Mouse (Mus musculus): Measurements from ENCODE around the gene Pdlim3. TPM values are rescaled to one million over a fixed set of nuclear protein-coding genes. Genes with fewer than 3 reads are reported as not detected.

The Pdlim3 gene
- polyA plus RNA-seq, 2 experiments: 73.8 to 81.6 TPM

- TF ChIP-seq POLR2A (IDR thresholded peaks at IDR 0.05; ENCODE audit: borderline replicate concordance, extremely low read depth, insufficient read depth, insufficient read length): no peak
- Histone ChIP-seq H3K4me3 (replicated peaks; ENCODE audit: low read length) (no peak overlapping the region), H3K4me1 (ENCODE audit: control insufficient read depth, insufficient read depth, low read length) (peaks cover 11% of the 10 kb centered on the region; the same call in 1 of the 2 replicates), H3K9ac (ENCODE audit: low read depth, low read length, severe bottlenecking) (no peak overlapping the region), H3K27ac (replicated peaks; ENCODE audit: low read depth, low read length) (no peak overlapping the region), H3K36me3 (ENCODE audit: control insufficient read depth, insufficient read depth, low read length) (no peaks in the 10 kb centered on the region), H3K27me3 (ENCODE audit: control insufficient read depth, insufficient read depth, low read length) (0 out of 2 replicates have a peak, but pooled peaks cover 14% of the 10 kb centered on the region), H3K9me3 (ENCODE audit: control insufficient read depth, low read length) (no peaks in the 10 kb centered on the region), H3K4me2 (replicated peaks; ENCODE audit: low read depth, low read length, severe bottlenecking) (no peak overlapping the region)
- WGBS: 40% methylated on average over 4 of the region's 4 CpGs
- ATAC-seq (ENCODE audit: low FRiP score, low read depth): no peak
- DNase-seq (ENCODE audit: low spot score): no peak
Observed at GRCm38 (mm10) chr8:45883793-45884192, 1.5 kb upstream of the Pdlim3 start.

- H3K9ac ChIP-seq (ENCODE audit: low read depth, low read length, severe bottlenecking): peak overlapping the region; percentile 53; the same call in 1 of the 2 replicates
Observed at GRCm38 (mm10) chr8:45884552-45884951, 709 bp upstream of the Pdlim3 start.

GRCm38 (mm10) chr8:45885775-45886174 is 514 bp downstream of the Pdlim3 start:
- WGBS: 42% methylated on average over 2 of the region's 2 CpGs
- Histone ChIP-seq H3K4me2 (replicated peaks; ENCODE audit: low read depth, low read length, severe bottlenecking) (peak overlapping the region; percentile 85), H3K9me3 (ENCODE audit: control insufficient read depth, low read length) (no peaks in the 10 kb centered on the region), H3K27me3 (ENCODE audit: control insufficient read depth, insufficient read depth, low read length) (0 out of 2 replicates have a peak, but pooled peaks cover 14% of the 10 kb centered on the region), H3K27ac (replicated peaks; ENCODE audit: low read depth, low read length) (peak overlapping the region; percentile 43; the same call in 1 of the 2 replicates), H3K9ac (ENCODE audit: low read depth, low read length, severe bottlenecking) (peak overlapping the region; percentile 53), H3K4me3 (replicated peaks; ENCODE audit: low read length) (peak overlapping the region; percentile 44), H3K36me3 (ENCODE audit: control insufficient read depth, insufficient read depth, low read length) (no peaks in the 10 kb centered on the region), H3K4me1 (ENCODE audit: control insufficient read depth, insufficient read depth, low read length) (peaks cover 12% of the 10 kb centered on the region; the same call in 1 of the 2 replicates)
- TF ChIP-seq POLR2A (IDR thresholded peaks at IDR 0.05; ENCODE audit: borderline replicate concordance, extremely low read depth, insufficient read depth, insufficient read length): no peak
- ATAC-seq (ENCODE audit: low FRiP score, low read depth): 0 out of 2 replicates have a peak, but pooled peaks have one; percentile 40
- peak; percentile 12 for DNase-seq (ENCODE audit: low spot score)

More at GRCm38 (mm10) chr8:45884552-45884951, 709 bp upstream of the Pdlim3 start:
- Histone ChIP-seq H3K36me3 (ENCODE audit: control insufficient read depth, insufficient read depth, low read length) (no peaks in the 10 kb centered on the region), H3K9me3 (ENCODE audit: control insufficient read depth, low read length) (no peaks in the 10 kb centered on the region), H3K4me3 (replicated peaks; ENCODE audit: low read length) (peak overlapping the region; percentile 44), H3K4me1 (ENCODE audit: control insufficient read depth, insufficient read depth, low read length) (peaks cover 12% of the 10 kb centered on the region; the same call in 1 of the 2 replicates), H3K27me3 (ENCODE audit: control insufficient read depth, insufficient read depth, low read length) (0 out of 2 replicates have a peak, but pooled peaks cover 14% of the 10 kb centered on the region), H3K4me2 (replicated peaks; ENCODE audit: low read depth, low read length, severe bottlenecking) (peak overlapping the region; percentile 85), H3K27ac (replicated peaks; ENCODE audit: low read depth, low read length) (no peak overlapping the region)
- TF ChIP-seq POLR2A (IDR thresholded peaks at IDR 0.05; ENCODE audit: borderline replicate concordance, extremely low read depth, insufficient read depth, insufficient read length): no peak
- ATAC-seq (ENCODE audit: low FRiP score, low read depth): no peak
- WGBS: 4% methylated on average over 13 of the region's 13 CpGs
- DNase-seq (ENCODE audit: low spot score): no peak

- Histone ChIP-seq H3K4me3 (replicated peaks; ENCODE audit: low read length) (no peak overlapping the region), H3K36me3 (ENCODE audit: control insufficient read depth, insufficient read depth, low read length) (no peaks in the 10 kb centered on the region), H3K4me2 (replicated peaks; ENCODE audit: low read depth, low read length, severe bottlenecking) (no peak overlapping the region), H3K4me1 (ENCODE audit: control insufficient read depth, insufficient read depth, low read length) (0 out of 2 replicates have a peak, but pooled peaks cover 5% of the 10 kb centered on the region), H3K9ac (ENCODE audit: low read depth, low read length, severe bottlenecking) (no peak overlapping the region), H3K27me3 (ENCODE audit: control insufficient read depth, insufficient read depth, low read length) (0 out of 2 replicates have a peak, but pooled peaks cover 7% of the 10 kb centered on the region), H3K27ac (replicated peaks; ENCODE audit: low read depth, low read length) (no peak overlapping the region), H3K9me3 (ENCODE audit: control insufficient read depth, low read length) (no peaks in the 10 kb centered on the region)
- ATAC-seq (ENCODE audit: low FRiP score, low read depth) (no peak), DNase-seq (ENCODE audit: low spot score) (no peak)
- 87% methylated on average over 7 of the region's 7 CpGs for WGBS
- no peak for TF ChIP-seq POLR2A (IDR thresholded peaks at IDR 0.05; ENCODE audit: borderline replicate concordance, extremely low read depth, insufficient read depth, insufficient read length)
Observed at GRCm38 (mm10) chr8:45889737-45890136, 4.5 kb downstream of the Pdlim3 start.

GRCm38 (mm10) chr8:45896590-45896989 is 11.3 kb downstream of the Pdlim3 start:
- Histone ChIP-seq H3K4me1 (ENCODE audit: control insufficient read depth, insufficient read depth, low read length) (no peaks in the 10 kb centered on the region), H3K9me3 (ENCODE audit: control insufficient read depth, low read length) (no peaks in the 10 kb centered on the region), H3K27ac (replicated peaks; ENCODE audit: low read depth, low read length) (no peak overlapping the region), H3K4me2 (replicated peaks; ENCODE audit: low read depth, low read length, severe bottlenecking) (no peak overlapping the region), H3K9ac (ENCODE audit: low read depth, low read length, severe bottlenecking) (no peak overlapping the region), H3K27me3 (ENCODE audit: control insufficient read depth, insufficient read depth, low read length) (no peaks in the 10 kb centered on the region), H3K4me3 (replicated peaks; ENCODE audit: low read length) (no peak overlapping the region), H3K36me3 (ENCODE audit: control insufficient read depth, insufficient read depth, low read length) (no peaks in the 10 kb centered on the region)
- 80% methylated on average over 3 of the region's 3 CpGs for WGBS
- no peak for TF ChIP-seq POLR2A (IDR thresholded peaks at IDR 0.05; ENCODE audit: borderline replicate concordance, extremely low read depth, insufficient read depth, insufficient read length)
- no peak for DNase-seq (ENCODE audit: low spot score)
- no peak for ATAC-seq (ENCODE audit: low FRiP score, low read depth)

All from limb, embryonic 14.5 days (tissue).